Mouse (Mus musculus) limb, embryonic 11.5 days (tissue): ENCODE data around the gene Cacna2d2. TPM values are rescaled to one million over a fixed set of nuclear protein-coding genes. Genes with fewer than 3 reads are reported as not detected.

Source experiments
- ATAC-seq: fragments of 200-750 bp; cut with Nextera tagmentation; 2 replicates; pipeline ENCODE4 v1.8.0; 2017; ENCODE audit warnings: low read depth; ENCODE audit not compliant: insufficient number of reproducible peaks, low FRiP score, low TSS enrichment
- DNase-seq: peaks from one replicate; pipeline ENCODE4 v3.0.0-alpha.2; 2015; ENCODE audit warnings: low spot score
- H3K27ac ChIP-seq: fragments of 300-500 bp; sonication (generic); replicated peaks from 2 replicates; pipeline ENCODE4 v1.5.1; 2014; ENCODE audit warnings: low read depth, mild to moderate bottlenecking, low read length
- H3K27me3 ChIP-seq: fragments of 300-500 bp; sonication (generic); 2 replicates; pipeline ENCODE4 v1.6.1; 2014; ENCODE audit warnings: mild to moderate bottlenecking, low read length, mixed read lengths; ENCODE audit not compliant: control insufficient read depth, insufficient read depth
- H3K36me3 ChIP-seq: fragments of 300-500 bp; sonication (generic); 2 replicates; pipeline ENCODE4 v1.6.1; 2014; ENCODE audit warnings: mild to moderate bottlenecking, low read length, moderate library complexity, mixed read lengths; ENCODE audit not compliant: control insufficient read depth, insufficient read depth
- H3K4me1 ChIP-seq: fragments of 300-500 bp; sonication (generic); 2 replicates; pipeline ENCODE4 v1.6.1; 2014; ENCODE audit warnings: low read length, mixed read lengths; ENCODE audit not compliant: control insufficient read depth, insufficient read depth
- H3K4me2 ChIP-seq: fragments of 300-500 bp; sonication (generic); 2 replicates; pipeline ENCODE4 v1.6.1; 2014; ENCODE audit warnings: low read depth, mild to moderate bottlenecking, moderate library complexity; ENCODE audit not compliant: severe bottlenecking
- H3K4me3 ChIP-seq: fragments of 300-500 bp; sonication (generic); 2 replicates; pipeline ENCODE4 v1.5.1; 2014; ENCODE audit warnings: low read depth, low read length
- H3K9ac ChIP-seq: fragments of 300-500 bp; sonication (generic); 2 replicates; pipeline ENCODE4 v1.6.1; 2014; ENCODE audit warnings: mild to moderate bottlenecking, low read length
- H3K9me3 ChIP-seq: fragments of 300-500 bp; sonication (generic); 2 replicates; pipeline ENCODE4 v1.6.1; 2016; ENCODE audit warnings: low read length; ENCODE audit not compliant: control insufficient read depth
- WGBS: fragments of 180-500 bp; shearing (Covaris S2); extraction: QIAGEN DNeasy Blood & Tissue Kit; methylation state at CpG from one replicate; pipeline ENCODE4 v1.1.7; 2014; 5-methylcytosine and 5-hydroxymethylcytosine counted together
- polyA plus RNA-seq: library from polyadenylated mRNA; unstranded; fragments of >200 nt; fragmentation: Nextera tagmentation; extraction: Ambion mirVana; gene quantifications from 2 replicates; pipeline ENCODE4 v1.2.1, GENCODE M21; 2014

Cacna2d2 gene
- polyA plus RNA-seq, 1 experiment from 2014 or later: 0.12 TPM

DNA sequence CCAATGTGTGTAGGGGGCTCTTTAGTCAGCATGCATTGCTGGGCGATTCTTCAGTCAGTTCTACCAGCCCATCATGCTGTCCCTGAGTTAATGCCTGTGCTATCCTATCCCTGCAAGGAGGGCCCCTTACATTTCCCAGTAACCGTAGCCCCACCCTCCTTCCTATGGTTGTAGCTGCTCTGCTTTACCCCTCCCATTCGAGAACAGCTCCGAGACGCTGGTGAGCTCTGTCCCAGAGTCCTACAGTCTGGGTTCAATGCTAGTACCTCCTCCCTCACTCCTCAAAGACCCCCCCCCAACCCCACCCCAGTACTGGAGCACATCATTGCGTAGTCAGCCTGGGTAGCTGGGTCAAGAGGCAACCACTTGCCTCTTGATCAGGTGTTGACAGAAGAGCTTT, 35.4 kb downstream of the Cacna2d2 start:
- H3K27me3 ChIP-seq: no peaks in the 10 kb centered on the region; the same call in 1 of the 2 replicates
- peak; percentile 37; the same call in 1 of the 2 replicates for ATAC-seq
- peaks cover 20% of the 10 kb centered on the region for H3K4me1 ChIP-seq
- no peak overlapping the region for H3K4me2 ChIP-seq
- H3K9me3 ChIP-seq: no peaks in the 10 kb centered on the region
- 34% methylated on average over 6 of the region's 6 CpGs for WGBS
- no peak overlapping the region for H3K27ac ChIP-seq
- H3K4me3 ChIP-seq: no peak overlapping the region
- H3K36me3 ChIP-seq: no peaks in the 10 kb centered on the region
- no peak overlapping the region for H3K9ac ChIP-seq
- no peak for DNase-seq

DNA sequence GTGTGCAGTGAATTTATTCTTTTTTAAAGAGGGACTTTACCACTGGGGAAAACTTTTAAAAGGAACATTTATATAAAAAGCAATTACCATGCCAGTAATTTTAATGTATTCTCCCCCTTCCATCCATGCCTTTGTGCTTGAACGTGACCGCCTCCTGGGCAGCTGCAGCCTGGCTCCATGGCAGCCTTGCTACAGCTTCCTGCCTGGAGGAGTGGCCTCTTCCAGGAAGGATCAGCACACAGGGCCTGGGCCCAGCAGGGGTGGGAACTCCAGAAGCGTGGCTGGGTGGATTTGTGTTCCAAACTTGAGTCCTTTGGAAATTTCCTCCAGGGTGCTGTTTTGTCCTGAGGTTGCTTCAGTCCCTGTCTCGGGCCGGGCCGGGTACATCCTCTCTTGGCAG, 35.9 kb downstream of the Cacna2d2 start:
- Histone ChIP-seq H3K27ac (no peak overlapping the region), H3K27me3 (no peaks in the 10 kb centered on the region; the same call in 1 of the 2 replicates), H3K36me3 (no peaks in the 10 kb centered on the region), H3K4me3 (no peak overlapping the region), H3K9me3 (no peaks in the 10 kb centered on the region), H3K9ac (no peak overlapping the region), H3K4me2 (no peak overlapping the region), H3K4me1 (peaks cover 16% of the 10 kb centered on the region)
- 29% methylated on average over 6 of the region's 6 CpGs for WGBS
- DNase-seq: peak; percentile 37
- no peak for ATAC-seq

DNA sequence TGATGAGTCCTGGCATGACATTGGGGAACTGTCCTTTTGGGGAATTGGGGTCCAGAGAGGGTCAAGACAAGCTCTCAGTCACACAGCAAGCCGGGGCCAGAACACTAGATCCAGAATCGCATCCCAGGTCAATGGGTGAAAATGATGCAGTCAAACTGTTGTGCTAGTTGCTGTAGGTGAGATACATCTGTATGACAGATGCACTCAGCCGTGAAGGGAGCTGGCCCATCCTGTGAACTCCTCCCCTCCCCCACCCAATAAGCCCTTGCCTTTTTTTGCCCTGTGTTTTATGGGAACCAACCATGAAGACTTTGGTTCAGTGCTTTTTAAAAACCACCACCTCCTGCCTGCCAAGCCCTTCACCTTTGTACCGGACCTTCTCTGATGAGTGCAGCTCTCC, 43.5 kb downstream of the Cacna2d2 start:
- ATAC-seq (no peak), DNase-seq (no peak)
- no peaks in the 10 kb centered on the region for H3K9me3 ChIP-seq
- H3K36me3 ChIP-seq: no peaks in the 10 kb centered on the region
- no peak overlapping the region for H3K4me2 ChIP-seq
- H3K4me3 ChIP-seq: no peak overlapping the region
- no peak overlapping the region for H3K27ac ChIP-seq
- 71% methylated on average over 4 of the region's 4 CpGs for WGBS
- no peak overlapping the region for H3K9ac ChIP-seq
- 0 out of 2 replicates have a peak, but pooled peaks cover 3% of the 10 kb centered on the region for H3K4me1 ChIP-seq
- no peaks in the 10 kb centered on the region for H3K27me3 ChIP-seq

DNA sequence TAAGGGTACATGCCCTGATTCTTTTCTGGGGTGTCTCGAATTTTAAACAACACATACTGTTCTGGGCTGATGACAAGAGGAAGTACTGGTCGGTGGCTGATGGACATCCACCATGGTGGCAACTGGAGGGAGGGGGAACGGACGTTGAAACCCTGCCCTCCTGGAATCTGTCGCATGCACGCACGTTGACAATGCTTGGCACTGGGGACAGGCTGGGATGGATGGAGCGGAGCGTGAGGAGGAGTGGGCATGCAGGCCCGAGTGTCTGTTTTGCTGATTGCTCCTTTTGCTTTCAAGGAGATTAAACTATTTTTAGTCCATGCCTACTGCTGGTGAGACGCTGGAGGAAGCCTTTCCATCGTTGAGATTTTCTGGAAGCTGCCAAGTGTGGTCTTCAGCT, 43.9 kb downstream of the Cacna2d2 start:
- Histone ChIP-seq H3K4me2 (no peak overlapping the region), H3K27me3 (no peaks in the 10 kb centered on the region), H3K9ac (no peak overlapping the region), H3K9me3 (no peaks in the 10 kb centered on the region), H3K27ac (no peak overlapping the region), H3K4me3 (no peak overlapping the region), H3K36me3 (no peaks in the 10 kb centered on the region), H3K4me1 (0 out of 2 replicates have a peak, but pooled peaks cover 3% of the 10 kb centered on the region)
- ATAC-seq: no peak
- DNase-seq: no peak
- 80% methylated on average over 12 of the region's 12 CpGs for WGBS

DNA sequence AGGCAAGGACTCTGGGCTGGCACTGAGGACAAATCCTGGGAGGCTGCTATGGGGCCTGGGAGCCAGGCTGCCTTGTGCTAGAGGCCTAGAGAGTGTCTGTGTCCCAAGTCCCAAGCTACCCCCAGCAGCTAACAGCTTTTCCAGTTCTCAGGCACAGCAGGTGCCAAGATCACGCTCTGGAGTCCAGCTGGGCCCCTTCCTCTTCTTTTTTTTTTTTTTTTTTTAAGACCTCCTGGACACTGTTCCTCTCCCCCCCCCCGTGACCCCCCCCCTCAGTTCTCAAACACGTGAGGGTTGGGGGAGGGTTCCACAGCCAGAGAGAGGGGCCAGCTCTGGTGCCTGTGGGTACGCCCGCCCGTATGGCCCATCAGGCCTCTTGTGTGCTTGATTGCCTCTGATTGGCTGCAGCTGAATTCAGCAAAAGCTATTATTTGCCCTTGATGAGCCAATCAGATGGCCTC, 45.6 kb downstream of the Cacna2d2 start:
- Histone ChIP-seq H3K4me1 (0 out of 2 replicates have a peak, but pooled peaks cover 3% of the 10 kb centered on the region), H3K4me3 (no peak overlapping the region), H3K4me2 (no peak overlapping the region), H3K27ac (no peak overlapping the region), H3K9me3 (no peaks in the 10 kb centered on the region), H3K9ac (no peak overlapping the region), H3K36me3 (no peaks in the 10 kb centered on the region), H3K27me3 (no peaks in the 10 kb centered on the region)
- ATAC-seq (peak; percentile 68; the same call in 1 of the 2 replicates), DNase-seq (no peak)
- 10% methylated on average over 1 of the region's 6 CpGs for WGBS

DNA sequence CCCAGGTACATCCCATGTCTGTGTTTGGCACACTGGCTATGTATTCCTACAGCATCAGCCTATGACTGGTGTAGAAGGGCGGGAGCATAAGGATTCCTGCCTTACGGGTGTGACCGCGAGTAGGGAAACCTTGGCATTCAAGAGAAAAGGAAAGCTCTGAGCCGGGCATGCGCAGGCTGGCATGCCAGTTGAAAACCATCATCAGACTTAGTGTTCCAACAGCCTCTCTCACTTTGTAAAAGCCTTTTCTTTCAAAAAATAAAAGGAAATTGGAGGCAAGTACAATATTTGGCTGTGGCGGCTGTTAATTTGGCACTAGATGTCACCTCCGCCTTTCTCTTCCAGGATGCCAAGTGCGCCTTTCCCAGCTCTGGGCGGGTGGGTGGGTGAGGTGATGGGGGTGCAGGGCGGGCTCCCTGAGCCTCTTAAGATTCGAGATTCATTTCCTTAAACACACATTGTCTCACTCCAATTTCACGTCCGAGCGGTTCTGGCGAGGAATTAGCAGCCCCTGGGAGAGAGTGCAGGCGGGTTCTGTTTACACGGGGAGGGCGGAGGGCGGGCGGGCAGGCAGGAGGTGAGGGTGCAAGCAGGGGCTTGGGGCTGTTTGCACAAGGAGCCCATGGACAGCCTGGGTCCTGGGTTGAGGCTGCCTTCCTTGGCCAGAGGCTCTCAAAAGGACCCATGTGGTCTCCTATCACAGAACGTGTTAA, 49.5 kb downstream of the Cacna2d2 start:
- Histone ChIP-seq H3K4me2 (no peak overlapping the region), H3K9me3 (no peaks in the 10 kb centered on the region), H3K27ac (no peak overlapping the region), H3K27me3 (peaks cover 5% of the 10 kb centered on the region; the same call in 1 of the 2 replicates), H3K4me1 (no peaks in the 10 kb centered on the region), H3K4me3 (no peak overlapping the region), H3K9ac (no peak overlapping the region), H3K36me3 (no peaks in the 10 kb centered on the region)
- ATAC-seq (no peak), DNase-seq (no peak)
- 67% methylated on average over 22 of the region's 22 CpGs for WGBS

DNA sequence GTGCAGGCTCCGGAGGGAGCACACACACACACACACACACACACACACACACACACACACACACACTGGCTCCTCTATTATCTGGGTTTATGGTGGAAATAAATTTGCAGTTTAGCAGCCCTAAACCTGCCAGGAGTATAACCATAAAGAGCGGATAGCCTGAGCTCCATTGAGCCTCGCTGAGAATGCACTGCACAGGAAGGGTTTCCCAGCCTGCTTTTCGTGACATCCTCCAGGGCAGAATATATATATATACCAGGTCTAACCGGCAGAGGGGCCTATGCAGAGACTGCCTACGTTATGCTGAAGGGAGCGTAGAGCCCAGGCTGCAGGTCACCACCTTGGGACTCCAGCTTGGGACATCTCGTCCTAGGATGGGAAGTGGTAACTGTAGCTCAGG, 52.0 kb downstream of the Cacna2d2 start:
- no peak for DNase-seq
- Histone ChIP-seq H3K4me2 (no peak overlapping the region), H3K27ac (no peak overlapping the region), H3K9ac (no peak overlapping the region), H3K4me1 (no peaks in the 10 kb centered on the region), H3K36me3 (no peaks in the 10 kb centered on the region), H3K4me3 (no peak overlapping the region), H3K9me3 (no peaks in the 10 kb centered on the region), H3K27me3 (peaks cover 5% of the 10 kb centered on the region; the same call in 1 of the 2 replicates)
- ATAC-seq: no peak
- WGBS: 52% methylated on average over 8 of the region's 8 CpGs

DNA sequence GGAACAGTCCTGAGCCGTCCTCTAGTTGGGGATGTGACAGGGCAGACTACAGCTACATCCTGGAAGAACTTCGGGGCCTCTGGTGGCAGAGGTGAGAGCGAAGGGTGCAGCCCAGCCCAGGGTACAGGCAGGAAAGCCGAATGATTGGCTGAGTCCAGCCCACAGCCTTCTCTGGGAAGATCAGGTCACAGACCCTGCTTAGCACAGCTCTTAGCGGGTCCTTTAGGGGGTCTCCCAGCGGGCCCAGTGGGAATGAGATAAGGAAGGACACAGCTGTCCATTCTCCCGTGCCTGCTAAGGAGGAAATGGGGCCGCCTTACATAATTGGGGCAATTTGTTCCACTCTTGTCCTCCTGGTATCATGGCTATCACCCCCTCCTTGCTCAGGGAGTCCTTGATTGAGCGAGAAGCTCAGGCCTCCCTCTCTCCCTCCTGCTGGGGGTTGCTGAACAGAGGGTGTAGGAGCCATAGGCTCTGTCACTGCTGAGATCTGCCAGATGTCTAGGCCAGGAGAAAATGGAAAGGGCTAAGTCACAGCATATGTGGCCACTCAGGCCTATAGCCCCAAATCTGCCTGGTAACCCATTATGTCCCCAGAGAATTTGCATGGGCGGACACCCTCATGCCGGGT, 52.6 kb downstream of the Cacna2d2 start:
- Histone ChIP-seq H3K9ac (no peak overlapping the region), H3K4me3 (no peak overlapping the region), H3K27ac (no peak overlapping the region), H3K4me1 (no peaks in the 10 kb centered on the region), H3K9me3 (no peaks in the 10 kb centered on the region), H3K4me2 (no peak overlapping the region), H3K36me3 (no peaks in the 10 kb centered on the region), H3K27me3 (peaks cover 6% of the 10 kb centered on the region; the same call in 1 of the 2 replicates)
- ATAC-seq (no peak), DNase-seq (no peak)
- WGBS: 35% methylated on average over 11 of the region's 11 CpGs
